Mouse (Mus musculus) megakaryocyte, adult 5-6 weeks (primary cell): ENCODE measurements around the gene Stx2. TPM values are rescaled to one million over a fixed set of nuclear protein-coding genes. Genes with fewer than 3 reads are reported as not detected.
A peak's percentile ranks its signal among the peaks of the same experiment; 100 is the strongest.

Source experiments
- ATAC-seq: 2 replicates; pipeline ENCODE4 v1.8.0; 2016; ENCODE audit warnings: mild to moderate bottlenecking, inconsistent platforms; ENCODE audit not compliant: poor library complexity, severe bottlenecking
- total RNA-seq, 2 experiments: library from RNA; stranded (forward) in 1 of 2; stranded (reverse) in 1 of 2; fragments of 153-499, 151-499 nt in 1 of 2; fragments of 221-1000, 200-1000 nt in 1 of 2; gene quantifications; 2 replicates each; pipeline versions ENCODE4 v1.2.3 to v1.2.4; 2015 to 2017

Gene Stx2
- 16.2 and 17.0 TPM in 2 replicates for total RNA-seq (2015)
- total RNA-seq (2017): 18.3 and 32.9 TPM in 2 replicates

DNA sequence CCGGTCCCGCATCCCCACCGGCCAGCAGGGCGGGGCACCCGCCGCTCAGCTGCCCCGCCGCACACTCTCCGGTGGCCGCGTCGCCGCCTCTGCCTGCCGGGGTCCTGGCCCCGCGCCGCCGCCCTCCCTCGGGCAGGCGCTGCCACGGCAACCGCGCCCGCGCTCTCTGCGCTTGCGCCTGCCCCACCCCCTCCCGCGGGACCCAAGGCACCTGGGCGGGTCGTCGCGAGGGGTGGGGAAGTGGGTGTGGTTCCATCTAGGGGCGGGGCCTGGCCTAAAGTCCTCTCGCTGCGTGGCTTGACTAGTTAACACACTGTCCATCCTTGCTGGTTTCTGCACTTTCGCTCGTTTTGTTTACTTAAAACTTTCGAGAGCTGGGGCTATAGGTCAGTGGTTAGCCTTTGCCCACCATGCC lies at the start of gene Stx2:
Gene Stx2 (minus strand): TSS at position 163 of the 415 bp plus-strand sequence.
- ATAC-seq: peak; percentile 90

DNA sequence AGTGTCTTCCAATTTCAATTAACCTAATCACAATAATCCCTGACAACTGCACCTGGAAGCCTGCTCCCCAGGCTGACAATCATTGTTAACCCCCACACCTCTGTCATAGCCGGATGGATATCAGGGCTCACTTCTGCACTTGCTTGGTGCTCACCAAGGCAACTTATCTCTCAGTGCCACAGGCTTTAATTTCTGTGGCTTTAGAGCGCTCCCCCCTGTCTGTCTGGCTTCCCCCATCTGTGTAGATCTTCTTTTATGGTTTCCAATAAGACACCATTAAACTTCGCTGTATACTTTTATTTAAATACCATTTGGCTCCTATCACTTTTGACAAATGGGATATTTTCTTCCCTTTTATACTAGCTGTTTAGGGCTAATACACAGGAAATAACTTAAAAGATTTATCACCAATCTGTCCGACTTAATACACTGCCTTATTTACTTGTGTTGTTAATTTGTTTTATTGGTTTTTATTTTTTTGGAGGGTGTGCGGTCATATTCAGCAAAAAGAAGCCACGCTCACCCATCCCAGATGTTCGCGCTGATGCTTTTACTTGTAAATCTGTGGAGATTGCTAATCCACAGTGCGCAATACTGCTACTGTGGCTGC lies 46.4 kb upstream of the Stx2 start:
- no peak for ATAC-seq

DNA sequence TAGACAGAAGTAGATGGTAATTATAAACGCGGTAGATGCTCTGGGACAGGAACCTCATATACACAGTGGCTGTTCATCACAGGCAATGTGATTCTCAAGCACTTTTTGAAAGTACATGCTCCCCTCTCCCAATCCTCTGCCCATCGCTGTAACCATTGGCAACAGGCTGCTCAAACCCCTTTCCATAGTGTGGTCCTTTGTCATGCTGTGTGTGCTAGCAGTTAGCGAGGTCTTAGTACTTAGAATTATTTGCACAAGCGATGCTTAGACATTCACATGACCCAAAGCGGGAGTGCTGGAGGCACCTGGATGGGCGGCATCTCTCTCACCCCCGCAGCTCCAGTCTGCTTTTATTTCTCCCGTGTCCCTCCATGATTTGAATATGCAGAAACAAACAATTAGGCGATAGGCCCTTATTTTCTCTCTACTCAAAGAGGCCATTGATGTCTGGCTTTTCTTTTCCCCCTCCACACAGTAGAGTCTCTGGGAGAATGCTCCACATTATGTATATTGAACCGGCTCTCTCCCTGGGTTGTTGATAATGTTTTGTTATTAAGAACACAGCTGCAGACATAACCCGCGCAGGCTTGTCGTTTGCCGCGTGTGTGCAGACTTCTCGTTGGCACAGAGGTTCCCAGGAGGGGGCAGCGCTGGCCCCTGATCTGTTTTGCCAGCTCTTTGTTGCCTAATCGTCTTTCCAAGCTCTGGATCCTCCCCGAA lies 44.4 kb upstream of the Stx2 start:
- ATAC-seq: no peak

DNA sequence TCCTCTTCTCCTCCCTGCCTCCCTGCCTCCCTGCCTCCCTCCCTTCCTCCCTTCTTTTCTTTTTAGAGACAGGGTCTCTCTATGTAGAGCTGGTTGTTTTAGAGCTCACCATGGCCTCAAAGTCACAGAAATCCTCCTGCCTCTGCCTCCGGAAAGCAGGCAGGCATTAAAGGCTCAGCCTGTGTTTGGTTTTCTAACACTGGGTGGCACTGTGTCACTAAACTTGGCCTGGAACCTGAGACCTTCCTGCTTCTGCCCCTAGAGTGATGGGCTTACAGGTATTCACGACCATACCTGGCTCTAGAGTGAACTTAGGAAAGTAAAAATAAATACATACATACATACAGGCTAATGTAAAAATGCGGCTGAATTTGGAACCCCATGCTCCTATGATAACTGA lies 43.5 kb upstream of the Stx2 start:
- no peak for ATAC-seq

DNA sequence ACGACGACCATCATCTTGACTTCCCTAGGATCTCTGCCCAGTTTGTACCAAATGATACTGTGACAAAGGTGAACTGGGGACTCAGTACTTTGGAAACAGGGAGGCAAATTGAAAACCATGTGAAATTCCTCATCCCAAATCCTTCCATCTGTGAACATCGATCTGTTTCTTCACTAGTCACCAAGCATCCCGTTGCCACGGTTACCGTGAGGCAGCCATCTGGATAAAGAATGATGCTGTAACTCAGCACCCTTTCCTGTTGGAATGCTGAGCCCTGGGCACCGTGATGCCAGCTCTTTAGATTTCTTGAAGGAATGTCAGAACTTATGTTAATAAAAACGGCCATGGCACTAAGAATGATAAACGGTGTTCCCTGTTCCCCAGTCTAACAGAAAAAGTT lies 41.0 kb upstream of the Stx2 start:
- ATAC-seq: no peak

DNA sequence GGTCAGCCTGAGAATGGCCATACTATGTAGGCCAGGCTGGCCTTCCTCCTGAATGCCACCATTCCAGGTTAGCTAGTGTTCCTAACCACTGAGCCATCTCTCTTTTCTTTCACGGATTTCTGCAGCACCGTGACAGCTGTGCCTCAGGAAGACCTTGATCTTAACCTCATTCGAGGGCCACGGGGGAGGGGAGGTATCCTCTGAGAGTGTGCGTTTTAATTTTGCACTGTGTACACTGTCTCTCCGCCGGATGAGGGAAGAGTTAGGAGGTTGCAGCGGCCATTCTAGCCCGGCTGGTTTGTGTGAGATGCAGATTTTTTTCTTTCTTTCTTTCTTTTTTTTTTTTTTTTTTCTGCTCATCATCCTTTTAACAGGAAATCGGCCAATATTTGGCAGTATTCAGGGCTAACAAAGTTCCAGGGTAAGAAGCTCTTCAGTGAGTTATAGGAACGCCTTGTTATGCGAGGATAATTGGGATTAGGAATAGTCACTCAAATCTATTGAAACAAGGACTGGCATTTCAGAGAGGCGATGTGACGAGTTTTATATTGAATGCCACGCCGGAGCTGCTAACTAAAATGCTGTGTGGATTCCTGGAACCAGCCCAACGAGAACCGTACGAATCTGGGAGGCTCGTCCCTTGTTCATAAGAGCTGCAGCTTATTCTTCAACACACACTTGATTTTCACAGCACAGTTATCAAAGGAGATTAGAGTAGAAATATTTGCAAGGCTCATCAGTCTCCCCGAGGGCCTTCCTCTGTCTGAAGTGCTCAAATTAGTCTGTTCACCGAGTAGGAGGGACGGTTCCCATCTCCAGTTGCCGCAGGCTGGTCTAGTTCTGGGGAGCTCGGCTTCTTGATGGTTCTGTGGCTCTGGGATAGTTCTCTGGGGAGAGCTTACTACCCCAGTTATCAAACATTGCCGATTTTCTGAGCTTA lies 37.5 kb upstream of the Stx2 start:
- ATAC-seq: no peak

DNA sequence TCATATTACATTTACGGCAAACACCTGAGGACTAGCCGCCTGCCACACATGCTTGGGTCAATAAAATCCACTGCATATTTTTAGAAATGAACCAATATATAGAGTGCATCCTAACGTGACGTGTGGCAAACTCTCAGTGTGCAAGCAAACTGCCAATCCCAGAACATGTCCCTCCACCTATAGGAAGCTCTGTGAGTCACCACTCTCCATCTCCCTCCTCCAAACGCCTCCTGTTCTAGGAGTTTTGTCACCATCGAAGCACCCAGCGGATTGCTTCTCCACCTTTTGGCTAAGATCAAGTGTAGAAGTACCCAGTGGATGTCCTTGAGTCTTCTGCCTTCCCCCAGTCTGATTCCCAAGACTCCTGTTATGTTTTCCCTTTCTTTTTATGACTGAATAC lies 29.4 kb upstream of the Stx2 start:
- no peak for ATAC-seq

DNA sequence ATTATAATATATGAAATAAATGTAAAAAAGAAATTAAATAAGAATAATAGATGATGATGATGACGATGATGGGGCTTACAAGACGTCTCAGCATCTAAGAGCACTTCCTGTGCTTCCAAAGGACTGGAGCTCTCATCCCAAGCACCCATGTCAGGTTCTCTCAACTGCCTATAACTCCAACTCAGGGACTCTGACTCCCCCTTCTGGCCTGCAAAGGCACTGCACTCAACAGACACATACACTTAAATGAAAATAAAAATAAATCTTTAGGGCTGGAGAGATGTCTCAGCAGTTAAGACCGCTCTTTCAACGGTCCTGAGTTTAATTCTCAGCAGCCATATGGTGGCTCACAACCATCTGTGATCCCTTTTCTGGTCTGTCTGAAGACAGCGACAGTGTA lies 28.3 kb upstream of the Stx2 start:
- no peak for ATAC-seq

DNA sequence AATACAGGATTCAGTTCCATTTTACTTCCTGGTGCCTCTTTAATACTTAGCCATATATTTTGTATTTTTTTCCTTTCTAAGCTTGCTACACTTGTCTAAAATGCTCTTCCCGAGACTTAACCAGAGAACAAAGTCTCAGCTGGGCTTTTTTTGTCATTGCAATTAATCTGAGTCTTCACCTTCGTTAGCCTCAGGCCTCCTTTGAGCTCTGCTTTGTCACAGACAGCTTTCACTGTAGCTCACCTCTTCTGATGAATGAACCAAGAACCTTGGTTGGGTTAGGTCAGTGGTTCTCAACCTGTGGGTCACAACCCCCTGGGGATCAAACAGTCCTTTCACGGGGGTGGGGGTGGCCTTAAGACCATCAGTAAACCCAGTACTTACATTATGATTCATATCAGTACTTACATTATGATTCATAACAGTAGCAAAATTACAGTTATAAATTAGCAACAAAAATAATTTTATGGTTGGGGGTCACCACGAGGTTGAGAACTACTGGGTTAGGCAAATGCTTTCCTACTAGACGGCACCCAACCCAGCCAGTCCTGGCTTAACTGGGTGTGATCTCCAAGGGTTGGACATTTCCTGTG lies 20.9 kb upstream of the Stx2 start:
- ATAC-seq: no peak

DNA sequence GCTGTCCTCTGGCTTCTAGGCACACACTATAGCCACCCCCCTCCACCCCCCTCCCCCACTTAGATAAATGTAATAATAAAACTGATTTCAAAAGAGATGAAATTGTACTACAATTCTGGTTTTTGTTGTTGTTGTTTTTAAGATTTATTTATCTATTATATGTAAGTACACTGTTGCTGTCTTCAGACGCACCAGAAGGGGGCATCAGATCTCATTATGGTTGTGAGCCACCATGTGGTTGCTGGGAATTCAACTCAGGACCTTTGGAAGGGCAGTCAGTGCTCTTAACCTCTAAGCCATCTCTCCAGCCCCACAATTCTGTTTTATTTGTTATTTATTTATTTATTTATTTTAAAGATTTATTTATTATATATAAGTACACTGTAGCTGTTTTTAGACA lies 18.3 kb upstream of the Stx2 start:
- no peak for ATAC-seq

DNA sequence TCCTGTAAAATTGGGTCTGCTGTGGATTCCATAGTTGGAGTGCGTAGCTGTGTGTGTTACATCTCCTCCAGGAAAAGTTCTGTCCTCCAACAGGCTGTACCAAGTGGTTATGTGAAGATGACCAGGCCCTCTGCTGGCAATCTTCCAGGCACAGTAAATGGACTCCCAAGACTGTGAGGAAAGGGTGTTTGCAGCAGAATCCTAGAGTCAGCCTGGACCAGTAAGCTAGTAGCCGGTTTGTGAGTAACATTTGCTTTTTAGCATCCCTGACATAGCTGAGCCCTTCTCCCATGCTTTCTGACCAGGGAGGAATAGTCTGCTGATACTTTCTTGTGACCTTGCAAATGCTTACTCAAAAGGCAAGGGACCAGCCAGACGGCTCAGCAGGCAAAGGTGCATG lies 17.8 kb upstream of the Stx2 start:
- ATAC-seq: no peak

DNA sequence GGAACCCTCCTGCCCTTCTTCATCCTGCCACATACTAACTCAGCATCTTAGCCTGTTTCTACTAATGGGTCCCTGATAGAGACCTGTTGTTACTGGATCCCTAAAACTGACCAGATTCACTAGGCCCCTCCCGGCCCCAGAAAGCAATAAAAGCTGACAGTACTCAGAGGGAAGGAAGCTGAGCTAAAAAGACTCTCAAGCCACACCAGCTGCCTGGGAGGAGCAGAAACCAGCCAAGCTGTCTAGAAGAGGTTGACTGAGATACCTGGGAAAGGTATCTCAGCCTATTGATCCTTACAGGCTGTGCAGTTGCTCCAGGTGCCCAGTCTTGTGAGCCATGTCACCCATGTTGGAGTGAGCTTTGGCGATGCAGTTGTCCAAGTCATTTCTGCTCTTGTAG lies 17.4 kb upstream of the Stx2 start:
- ATAC-seq: no peak

DNA sequence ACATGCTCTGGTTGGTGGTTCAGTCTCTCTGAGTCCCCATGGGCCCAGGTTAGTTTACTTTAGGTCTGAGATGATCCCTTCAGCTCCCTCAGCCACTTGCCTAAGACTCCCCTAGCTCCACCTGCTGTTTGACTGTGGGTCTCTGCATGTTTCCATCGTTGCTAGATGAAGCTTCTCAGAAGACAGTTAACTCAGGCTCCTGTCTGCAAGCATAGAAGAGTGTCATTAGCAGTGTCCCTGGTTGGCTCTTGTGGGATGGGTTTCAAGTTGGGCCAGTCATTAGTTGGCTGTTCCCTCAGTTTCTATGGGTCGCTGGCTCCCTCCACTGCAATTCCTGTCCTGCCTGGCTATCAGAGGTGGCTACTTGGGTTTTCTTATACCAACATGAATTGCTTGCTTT lies 16.7 kb upstream of the Stx2 start:
- no peak for ATAC-seq

DNA sequence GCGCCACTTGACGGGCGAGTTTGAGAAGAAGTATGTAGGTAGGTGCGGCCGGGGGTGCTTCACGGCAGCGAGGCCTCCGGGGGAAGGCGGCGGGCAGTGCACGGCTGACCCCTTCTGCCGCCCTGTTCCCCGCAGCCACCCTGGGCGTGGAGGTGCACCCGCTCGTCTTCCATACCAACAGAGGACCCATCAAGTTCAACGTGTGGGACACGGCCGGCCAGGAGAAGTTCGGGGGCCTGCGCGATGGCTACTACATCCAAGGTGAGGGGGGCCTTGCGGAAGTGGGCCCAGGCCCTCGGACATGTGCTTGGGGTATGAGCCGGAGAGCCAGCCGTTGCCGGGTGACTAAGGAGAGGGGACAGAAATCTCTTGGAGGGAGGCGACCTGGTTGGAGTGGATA lies 12.4 kb upstream of the Stx2 start:
- ATAC-seq: peak; percentile 9; the same call in 1 of the 2 replicates

DNA sequence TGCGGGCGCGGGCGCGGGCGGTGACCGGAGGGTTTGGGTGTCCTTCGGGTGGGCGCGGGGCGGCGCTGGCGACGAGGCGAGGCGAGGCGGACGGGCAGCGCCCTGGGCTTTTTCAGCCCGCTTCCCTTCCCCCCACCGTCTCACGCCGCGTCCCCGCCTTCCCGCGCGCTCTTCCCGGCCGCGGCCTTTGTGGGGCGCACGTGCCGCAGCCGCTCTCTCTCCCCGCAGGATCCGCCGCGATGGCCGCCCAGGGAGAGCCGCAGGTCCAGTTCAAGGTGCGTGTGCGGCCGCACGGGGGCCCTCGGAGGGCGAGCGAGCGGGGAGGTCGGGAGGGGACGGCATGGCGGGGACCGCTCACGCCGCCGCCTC lies 11.9 kb upstream of the Stx2 start:
- peak; percentile 44 for ATAC-seq

DNA sequence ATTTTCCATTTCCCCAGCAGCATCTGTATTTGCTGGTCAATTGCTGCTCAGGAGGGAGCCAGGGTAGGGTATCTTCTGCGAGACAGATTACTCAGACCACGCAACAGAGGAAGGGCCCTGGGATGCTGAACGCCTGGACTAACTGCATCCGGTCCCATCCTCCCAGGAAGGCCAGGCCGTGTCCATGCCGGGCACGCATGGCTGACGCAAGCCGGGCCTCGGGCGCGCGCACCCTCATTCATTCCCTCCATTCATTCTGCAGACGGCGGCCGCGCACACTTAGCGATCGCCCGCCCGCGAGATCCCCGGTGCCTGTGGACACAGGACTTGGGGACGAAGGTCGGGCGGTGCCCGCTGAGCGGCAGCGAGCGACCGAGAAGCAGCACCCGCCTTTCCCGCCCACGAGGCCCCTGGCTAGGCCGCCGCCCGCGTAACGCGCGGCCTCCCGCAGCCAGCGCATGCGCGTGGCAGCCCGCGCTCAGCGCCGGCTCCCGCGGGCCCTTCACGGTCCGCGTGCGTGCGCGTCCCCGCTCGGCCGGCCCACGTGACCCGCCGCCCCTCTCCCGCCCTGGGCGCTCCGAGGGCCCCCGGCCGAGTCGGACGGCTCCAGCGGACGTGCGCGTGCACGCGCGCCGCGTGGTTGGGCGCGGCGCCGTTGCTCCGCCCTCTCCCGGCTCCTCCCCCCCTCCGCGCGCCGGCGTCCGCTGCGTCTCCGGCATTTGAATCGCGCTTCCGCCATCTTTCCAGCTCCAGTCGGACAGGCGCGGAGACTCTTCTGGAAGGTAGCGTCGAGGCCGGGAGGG lies 11.3 kb upstream of the Stx2 start, which contains the start of gene Ran:
Gene Ran (plus strand): TSS at position 573 of the 803 bp plus-strand sequence.
- ATAC-seq: peak; percentile 92

DNA sequence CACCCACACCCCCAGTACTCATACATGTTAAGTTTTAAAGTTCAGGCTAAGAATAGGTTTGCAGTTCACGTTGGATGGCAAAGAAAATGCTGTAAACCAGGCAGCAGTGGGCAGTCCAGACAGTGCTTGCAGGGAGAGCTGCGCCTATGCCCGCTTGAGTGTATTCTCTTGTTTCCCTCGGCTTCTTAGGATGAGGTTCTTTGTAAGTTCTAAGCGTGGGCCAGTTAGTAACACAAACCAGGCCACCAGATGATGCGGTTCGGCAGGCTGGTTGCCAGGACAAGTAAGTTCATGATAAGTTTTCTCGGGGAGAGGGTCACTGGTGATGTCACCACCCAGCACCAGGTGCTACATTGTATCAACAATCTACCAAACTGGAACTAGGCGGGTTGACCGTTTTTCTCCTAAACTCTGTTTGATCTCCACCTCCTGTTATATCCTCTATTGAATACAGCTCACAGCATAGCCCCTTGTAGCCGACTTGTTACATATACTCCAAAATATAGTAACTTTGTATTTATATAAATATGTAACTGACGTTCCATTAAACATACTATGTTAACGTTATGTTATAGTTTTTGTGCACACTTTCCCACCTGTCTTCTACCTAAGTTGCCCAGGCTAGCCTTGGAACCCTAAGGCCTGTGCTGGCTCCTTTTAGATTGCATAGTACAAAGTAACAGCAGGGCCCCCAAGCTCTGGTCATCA lies 10.6 kb upstream of the Stx2 start:
- ATAC-seq: no peak

DNA sequence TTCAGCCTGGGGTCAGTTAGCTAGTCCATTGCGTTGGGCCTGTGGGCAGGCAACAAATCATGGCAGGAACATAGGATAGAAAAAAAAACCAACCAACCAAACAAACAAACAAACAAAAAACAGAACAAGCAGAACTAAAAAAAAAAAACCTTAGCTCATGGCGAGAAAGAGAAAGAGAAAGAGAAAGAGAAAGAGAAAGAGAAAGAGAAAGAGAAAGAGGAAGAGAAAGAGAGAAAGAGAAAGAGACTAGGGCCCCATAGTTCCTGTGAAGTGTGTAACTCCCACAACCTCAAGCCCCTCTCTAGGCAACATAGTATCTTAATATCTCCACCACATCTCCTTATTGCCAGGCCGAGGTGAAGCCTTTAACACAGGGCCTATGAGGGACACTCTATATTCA lies 8.0 kb upstream of the Stx2 start:
- no peak for ATAC-seq

DNA sequence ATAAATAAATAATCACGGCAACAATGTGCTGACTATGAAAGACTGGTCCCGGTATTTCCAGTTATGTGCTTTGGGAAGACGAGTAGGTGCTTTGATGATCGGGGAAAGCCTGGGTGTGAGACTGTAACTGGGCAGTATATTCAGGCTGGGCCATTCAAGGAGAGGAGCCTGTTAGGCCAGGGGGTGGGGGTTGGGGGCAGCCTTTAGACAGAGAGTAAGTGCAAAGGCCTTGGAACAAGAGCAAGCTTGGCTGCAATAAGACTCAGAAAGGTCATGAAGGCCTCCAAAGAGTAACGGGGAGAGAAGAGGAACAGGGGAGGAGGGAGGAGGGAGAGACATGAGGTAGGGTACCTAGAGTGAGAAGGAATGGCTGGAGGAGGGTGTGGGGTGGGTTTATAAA lies 7.2 kb upstream of the Stx2 start:
- no peak for ATAC-seq

DNA sequence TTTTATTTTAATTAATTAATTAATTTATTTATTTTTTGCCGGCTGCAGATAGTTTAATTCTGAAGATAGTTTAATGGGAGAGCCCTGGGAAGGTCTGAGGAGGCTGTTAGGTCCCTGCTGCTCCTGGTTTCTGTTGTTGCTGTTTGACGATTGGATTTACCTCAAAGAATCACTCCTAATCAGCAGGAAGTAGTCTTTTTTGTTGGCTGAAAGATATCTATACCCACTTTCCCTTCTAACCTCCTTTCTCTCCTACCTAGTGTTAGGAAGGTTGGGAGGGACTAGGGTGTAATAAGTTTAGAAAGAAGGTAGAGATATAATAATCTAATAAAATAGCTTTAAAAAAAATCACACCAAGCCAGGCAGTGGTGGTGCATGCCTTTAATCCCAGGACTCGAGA lies 6.6 kb upstream of the Stx2 start:
- ATAC-seq: no peak
